Mouse (Mus musculus) neural tube, embryonic 12.5 days (tissue): Measurements from ENCODE around the gene Rex1bd. TPM values are rescaled to one million over a fixed set of nuclear protein-coding genes. Genes with fewer than 3 reads are reported as not detected.

Experiments used
- ATAC-seq: fragments of 200-750 bp; cut with Nextera tagmentation; 2 replicates; pipeline ENCODE4 v1.8.0; 2017; ENCODE audit warnings: low read depth, mild to moderate bottlenecking, moderate TSS enrichment, moderate library complexity; ENCODE audit not compliant: low FRiP score
- H3K27ac ChIP-seq: fragments of 300-500 bp; sonication (generic); 2 replicates; pipeline ENCODE4 v1.5.1; 2016
- H3K27me3 ChIP-seq: fragments of 300-500 bp; sonication (generic); replicated peaks from 2 replicates; pipeline ENCODE4 v1.6.1; 2016; ENCODE audit warnings: mild to moderate bottlenecking
- H3K36me3 ChIP-seq: fragments of 300-500 bp; sonication (generic); 2 replicates; pipeline ENCODE4 v1.6.1; 2016; ENCODE audit warnings: mild to moderate bottlenecking
- H3K4me1 ChIP-seq: fragments of 300-500 bp; sonication (generic); 2 replicates; pipeline ENCODE4 v1.6.1; 2016
- H3K4me2 ChIP-seq: fragments of 300-500 bp; sonication (generic); replicated peaks from 2 replicates; pipeline ENCODE4 v1.6.1; 2016; ENCODE audit warnings: mild to moderate bottlenecking
- H3K4me3 ChIP-seq: fragments of 300-500 bp; sonication (generic); 2 replicates; pipeline ENCODE4 v1.5.1; 2016
- H3K9ac ChIP-seq: fragments of 300-500 bp; sonication (generic); 2 replicates; pipeline ENCODE4 v1.6.1; 2016; ENCODE audit warnings: mild to moderate bottlenecking
- H3K9me3 ChIP-seq: fragments of 300-500 bp; sonication (generic); 2 replicates; pipeline ENCODE4 v1.6.1; 2016; ENCODE audit warnings: mild to moderate bottlenecking
- WGBS: fragments of 180-500 bp; shearing (Covaris S2); methylation state at CpG from one replicate; pipeline ENCODE4 v1.1.7; 2016; 5-methylcytosine and 5-hydroxymethylcytosine counted together
- polyA plus RNA-seq: library from polyadenylated mRNA; unstranded; fragments of >200 nt; fragmentation: Nextera tagmentation; extraction: Ambion mirVana; gene quantifications from 2 replicates; pipeline ENCODE4 v1.2.1, GENCODE M21; 2016

Rex1bd gene
- polyA plus RNA-seq, 1 experiment from 2014 or later = 123 TPM

GRCm38 (mm10) chr8:70467229-70467725 lies 39.3 kb downstream of the Rex1bd start:
- WGBS = 76% methylated on average over 5 of the region's 5 CpGs

GRCm38 (mm10) chr8:70466771-70467170 lies 39.8 kb downstream of the Rex1bd start:
- no peak overlapping the region for H3K9ac ChIP-seq
- no peak overlapping the region for H3K4me3 ChIP-seq
- no peak for ATAC-seq
- no peaks in the 10 kb centered on the region for H3K36me3 ChIP-seq
- no peak overlapping the region for H3K4me2 ChIP-seq
- WGBS = 80% methylated on average over 11 of the region's 11 CpGs
- no peaks in the 10 kb centered on the region for H3K27me3 ChIP-seq
- no peak overlapping the region for H3K27ac ChIP-seq
- H3K9me3 ChIP-seq = no peaks in the 10 kb centered on the region
- H3K4me1 ChIP-seq = no peaks in the 10 kb centered on the region

More at GRCm38 (mm10) chr8:70467229-70467725, 39.3 kb downstream of the Rex1bd start:
- H3K27me3 ChIP-seq = no peaks in the 10 kb centered on the region
- no peak overlapping the region for H3K4me2 ChIP-seq
- no peaks in the 10 kb centered on the region for H3K9me3 ChIP-seq
- no peak for ATAC-seq
- no peak overlapping the region for H3K9ac ChIP-seq
- H3K4me3 ChIP-seq = no peak overlapping the region
- H3K27ac ChIP-seq = no peak overlapping the region
- H3K36me3 ChIP-seq = no peaks in the 10 kb centered on the region
- no peaks in the 10 kb centered on the region for H3K4me1 ChIP-seq

GRCm38 (mm10) chr8:70466305-70466704 lies 40.2 kb downstream of the Rex1bd start:
- H3K36me3 ChIP-seq = no peaks in the 10 kb centered on the region
- no peak for ATAC-seq
- no peaks in the 10 kb centered on the region for H3K4me1 ChIP-seq
- no peak overlapping the region for H3K4me3 ChIP-seq
- 82% methylated on average over 4 of the region's 4 CpGs for WGBS
- H3K27ac ChIP-seq = no peak overlapping the region
- no peak overlapping the region for H3K9ac ChIP-seq
- no peaks in the 10 kb centered on the region for H3K27me3 ChIP-seq
- no peak overlapping the region for H3K4me2 ChIP-seq
- H3K9me3 ChIP-seq = no peaks in the 10 kb centered on the region

- Histone ChIP-seq H3K4me1 (no peaks in the 10 kb centered on the region), H3K27me3 (no peaks in the 10 kb centered on the region), H3K4me2 (no peak overlapping the region), H3K36me3 (no peaks in the 10 kb centered on the region), H3K9ac (no peak overlapping the region), H3K27ac (no peak overlapping the region), H3K9me3 (no peaks in the 10 kb centered on the region), H3K4me3 (no peak overlapping the region)
- WGBS = 95% methylated on average over 4 of the region's 4 CpGs
- no peak for ATAC-seq
Measured at GRCm38 (mm10) chr8:70465701-70466100, 40.9 kb downstream of the Rex1bd start.

- no peaks in the 10 kb centered on the region for H3K27me3 ChIP-seq
- no peaks in the 10 kb centered on the region; the same call in 1 of the 2 replicates for H3K36me3 ChIP-seq
- H3K4me2 ChIP-seq = no peak overlapping the region
- H3K4me3 ChIP-seq = no peak overlapping the region
- H3K9ac ChIP-seq = no peak overlapping the region
- no peak overlapping the region for H3K27ac ChIP-seq
- H3K9me3 ChIP-seq = no peaks in the 10 kb centered on the region
- no peaks in the 10 kb centered on the region for H3K4me1 ChIP-seq
- ATAC-seq = no peak
- 95% methylated on average over 6 of the region's 6 CpGs for whole genome bisulfite sequencing
Measured at GRCm38 (mm10) chr8:70464162-70464561, 42.4 kb downstream of the Rex1bd start.

GRCm38 (mm10) chr8:70463306-70463705 lies 43.2 kb downstream of the Rex1bd start:
- no peaks in the 10 kb centered on the region for H3K27me3 ChIP-seq
- H3K4me1 ChIP-seq = no peaks in the 10 kb centered on the region
- H3K9ac ChIP-seq = no peak overlapping the region
- H3K9me3 ChIP-seq = no peaks in the 10 kb centered on the region
- no peaks in the 10 kb centered on the region; the same call in 1 of the 2 replicates for H3K36me3 ChIP-seq
- no peak for ATAC-seq
- no peak overlapping the region for H3K4me2 ChIP-seq
- no peak overlapping the region for H3K4me3 ChIP-seq
- no peak overlapping the region for H3K27ac ChIP-seq
- 71% methylated on average over 4 of the region's 4 CpGs for WGBS

- H3K9ac ChIP-seq = no peak overlapping the region
- no peaks in the 10 kb centered on the region; the same call in 1 of the 2 replicates for H3K36me3 ChIP-seq
- no peak for ATAC-seq
- H3K4me2 ChIP-seq = no peak overlapping the region
- H3K27ac ChIP-seq = no peak overlapping the region
- H3K27me3 ChIP-seq = no peaks in the 10 kb centered on the region
- no peak overlapping the region for H3K4me3 ChIP-seq
- H3K4me1 ChIP-seq = no peaks in the 10 kb centered on the region
- WGBS = 84% methylated on average over 8 of the region's 8 CpGs
- H3K9me3 ChIP-seq = no peaks in the 10 kb centered on the region
Measured at GRCm38 (mm10) chr8:70462516-70462813, 44.1 kb downstream of the Rex1bd start.

- WGBS = 86% methylated on average over 16 of the region's 16 CpGs
- Histone ChIP-seq H3K4me3 (no peak overlapping the region), H3K9ac (no peak overlapping the region), H3K9me3 (no peaks in the 10 kb centered on the region), H3K27ac (no peak overlapping the region), H3K4me2 (no peak overlapping the region), H3K27me3 (no peaks in the 10 kb centered on the region), H3K36me3 (no peaks in the 10 kb centered on the region; the same call in 1 of the 2 replicates), H3K4me1 (no peaks in the 10 kb centered on the region)
- no peak for ATAC-seq
Measured at GRCm38 (mm10) chr8:70461765-70462515, 44.6 kb downstream of the Rex1bd start.

GRCm38 (mm10) chr8:70460606-70461005 lies 45.9 kb downstream of the Rex1bd start:
- Histone ChIP-seq H3K4me1 (no peaks in the 10 kb centered on the region), H3K9me3 (no peaks in the 10 kb centered on the region), H3K27ac (no peak overlapping the region), H3K36me3 (no peaks in the 10 kb centered on the region; the same call in 1 of the 2 replicates), H3K9ac (no peak overlapping the region), H3K27me3 (no peaks in the 10 kb centered on the region), H3K4me2 (no peak overlapping the region), H3K4me3 (no peak overlapping the region)
- WGBS = 75% methylated on average over 9 of the region's 9 CpGs
- ATAC-seq = no peak

GRCm38 (mm10) chr8:70460199-70460598 lies 46.4 kb downstream of the Rex1bd start:
- H3K9me3 ChIP-seq = no peaks in the 10 kb centered on the region
- no peak for ATAC-seq
- 92% methylated on average over 5 of the region's 5 CpGs for WGBS
- no peak overlapping the region for H3K9ac ChIP-seq
- no peaks in the 10 kb centered on the region for H3K4me1 ChIP-seq
- H3K27me3 ChIP-seq = no peaks in the 10 kb centered on the region
- no peak overlapping the region for H3K4me2 ChIP-seq
- H3K36me3 ChIP-seq = no peaks in the 10 kb centered on the region; the same call in 1 of the 2 replicates
- no peak overlapping the region for H3K4me3 ChIP-seq
- no peak overlapping the region for H3K27ac ChIP-seq

- no peak overlapping the region for H3K27ac ChIP-seq
- H3K9ac ChIP-seq = no peak overlapping the region
- no peaks in the 10 kb centered on the region for H3K4me1 ChIP-seq
- ATAC-seq = no peak
- 98% methylated on average over 2 of the region's 2 CpGs for WGBS
- no peaks in the 10 kb centered on the region for H3K27me3 ChIP-seq
- no peaks in the 10 kb centered on the region for H3K9me3 ChIP-seq
- H3K4me3 ChIP-seq = no peak overlapping the region
- no peaks in the 10 kb centered on the region; the same call in 1 of the 2 replicates for H3K36me3 ChIP-seq
- H3K4me2 ChIP-seq = no peak overlapping the region
Measured at GRCm38 (mm10) chr8:70459636-70460035, 46.9 kb downstream of the Rex1bd start.

- ATAC-seq = no peak
- Histone ChIP-seq H3K9ac (no peak overlapping the region), H3K4me3 (no peak overlapping the region), H3K9me3 (no peaks in the 10 kb centered on the region), H3K27ac (no peak overlapping the region), H3K27me3 (no peaks in the 10 kb centered on the region; the same call in 1 of the 2 replicates), H3K36me3 (no peaks in the 10 kb centered on the region; the same call in 1 of the 2 replicates), H3K4me1 (no peaks in the 10 kb centered on the region), H3K4me2 (no peak overlapping the region)
- 79% methylated on average over 3 of the region's 3 CpGs for WGBS
Measured at GRCm38 (mm10) chr8:70458462-70458861, 48.1 kb downstream of the Rex1bd start.

- no peaks in the 10 kb centered on the region for H3K4me1 ChIP-seq
- no peak overlapping the region for H3K9ac ChIP-seq
- no peak overlapping the region for H3K4me2 ChIP-seq
- no peaks in the 10 kb centered on the region; the same call in 1 of the 2 replicates for H3K36me3 ChIP-seq
- 93% methylated on average over 6 of the region's 6 CpGs for WGBS
- no peak for ATAC-seq
- no peaks in the 10 kb centered on the region for H3K9me3 ChIP-seq
- no peak overlapping the region for H3K27ac ChIP-seq
- H3K4me3 ChIP-seq = no peak overlapping the region
- peaks cover under 1% of the 10 kb centered on the region for H3K27me3 ChIP-seq
Measured at GRCm38 (mm10) chr8:70457882-70458281, 48.7 kb downstream of the Rex1bd start.
